8 mouse cellular contexts compared by ENCODE assay signal in genomic region chr11:120111033-120111432, GRCm38 (mm10). TPM values are rescaled to one million over a fixed set of nuclear protein-coding genes. Genes with fewer than 3 reads are reported as not detected.
A peak's percentile ranks its signal among the peaks of the same experiment; 100 is the strongest.
DNase-seq lines count a peak whose midpoint lies in the region; ATAC-seq and TF ChIP-seq lines count a peak whose summit lies in the region.
"Had no signal": no experiment of that assay in that cellular context is flagged by ENCODE, and none has a peak within 500 bp of the region (broad histone marks: within the 10 kb centered on the region; RNA-seq: fewer than 3 reads in every experiment).

No protein-coding gene starts in this region.

- H3K79me2 ChIP-seq in MEL (ENCODE audit: control insufficient read depth, insufficient read depth, low read length, poor library complexity): no peaks in the 10 kb centered on the region; the same call in 1 of the 2 replicates

- H3K4me2 ChIP-seq in heart, postnatal 0 days (ENCODE audit: low read depth, low read length): no peak overlapping the region
- no peak overlapping the region for H3K4me2 ChIP-seq in liver, embryonic 14.5 days (ENCODE audit: low read depth)
- no peak overlapping the region for H3K4me2 ChIP-seq in neural tube, embryonic 14.5 days (ENCODE audit: low read depth, low read length)

- ATAC-seq in heart, postnatal 0 days (ENCODE audit: insufficient read depth, low read depth): no peak
- ATAC-seq in liver, embryonic 14.5 days (ENCODE audit: insufficient read depth): no peak
- no peak for ATAC-seq in neural tube, embryonic 14.5 days (ENCODE audit: low read depth)

- no peaks in the 10 kb centered on the region for H3K27me3 ChIP-seq in MEL (ENCODE audit: control insufficient read depth in 1 of 2, insufficient read depth in 2 of 2, low read length in 2 of 2)
- no peaks in the 10 kb centered on the region for H3K27me3 ChIP-seq in heart, postnatal 0 days (ENCODE audit: control insufficient read depth, insufficient read depth, low read length)
- no peaks in the 10 kb centered on the region for H3K27me3 ChIP-seq in liver, embryonic 14.5 days (ENCODE audit: control insufficient read depth, insufficient read depth, low read length)
- no peaks in the 10 kb centered on the region for H3K27me3 ChIP-seq in neural tube, embryonic 14.5 days (ENCODE audit: control insufficient read depth, insufficient read depth, low read length)

- 7% methylated on average over 2 of the region's 2 CpGs for WGBS in heart, postnatal 0 days
- WGBS in liver, embryonic 14.5 days (ENCODE audit: insufficient replicate concordance): 17% methylated on average over 2 of the region's 2 CpGs
- 12% methylated on average over 2 of the region's 2 CpGs for WGBS in neural tube, embryonic 14.5 days

- peak; percentile 87 for TF ChIP-seq RAD21 in MEL (IDR thresholded peaks at IDR 0.05; ENCODE audit: low read depth, low read length)

- no peak overlapping the region for H3K27ac ChIP-seq in MEL (ENCODE audit: control insufficient read depth, low read depth, low read length)
- no peak overlapping the region for H3K27ac ChIP-seq in heart, postnatal 0 days (ENCODE audit: low read depth)
- H3K27ac ChIP-seq in liver, embryonic 14.5 days: no peak overlapping the region
- no peak overlapping the region for H3K27ac ChIP-seq in neural tube, embryonic 14.5 days (ENCODE audit: low read depth, low read length)

- no peak for TF ChIP-seq EP300 in MEL (IDR thresholded peaks at IDR 0.05; ENCODE audit: low read depth in 1 of 2, low read length in 2 of 2)
- no peak for TF ChIP-seq EP300 in heart, postnatal 0 days (IDR thresholded peaks at IDR 0.05; ENCODE audit: low read depth)
- no peak for TF ChIP-seq EP300 in liver, embryonic 14.5 days (IDR thresholded peaks at IDR 0.05; ENCODE audit: low read depth)

- H3K4me1 ChIP-seq in MEL (ENCODE audit: control insufficient read depth in 1 of 2, insufficient read depth in 2 of 2, low read length in 2 of 2): no peaks in the 10 kb centered on the region
- H3K4me1 ChIP-seq in heart, postnatal 0 days (ENCODE audit: control insufficient read depth, insufficient read depth): peaks cover 9% of the 10 kb centered on the region
- H3K4me1 ChIP-seq in liver, embryonic 14.5 days (replicated peaks; ENCODE audit: control insufficient read depth in 2 of 2, insufficient read depth in 2 of 2, low read length in 1 of 2): no peaks in the 10 kb centered on the region
- H3K4me1 ChIP-seq in neural tube, embryonic 14.5 days (ENCODE audit: control insufficient read depth, insufficient read depth, low read length): no peaks in the 10 kb centered on the region

- no peak overlapping the region for H3K4me3 ChIP-seq in MEL (ENCODE audit: control insufficient read depth in 1 of 2, insufficient read depth in 1 of 2, low read depth in 2 of 2, low read length in 2 of 2)
- no peak overlapping the region for H3K4me3 ChIP-seq in heart, postnatal 0 days (ENCODE audit: low read depth, low read length)
- no peak overlapping the region for H3K4me3 ChIP-seq in liver, embryonic 14.5 days (ENCODE audit: insufficient read depth in 1 of 2, low read depth in 2 of 2, low read length in 2 of 2)
- H3K4me3 ChIP-seq in neural tube, embryonic 14.5 days (ENCODE audit: low read depth, low read length): no peak overlapping the region
- H3K4me3 ChIP-seq: myocyte had no signal

- TF ChIP-seq POLR2A in MEL (IDR thresholded peaks at IDR 0.05; ENCODE audit: control insufficient read depth in 1 of 2, insufficient read depth in 1 of 2, low read depth in 1 of 2, low read length in 2 of 2, poor library complexity in 1 of 2): no peak

- no peak overlapping the region for H3K9ac ChIP-seq in MEL (ENCODE audit: control insufficient read depth, low read depth, low read length, poor library complexity, severe bottlenecking)
- H3K9ac ChIP-seq in heart, postnatal 0 days (replicated peaks; ENCODE audit: low read depth, low read length): no peak overlapping the region
- H3K9ac ChIP-seq in liver, embryonic 14.5 days (replicated peaks): no peak overlapping the region
- H3K9ac ChIP-seq in neural tube, embryonic 14.5 days (replicated peaks; ENCODE audit: low read depth, low read length): peak overlapping the region; percentile 32; the same call in 1 of the 2 replicates

- TF ChIP-seq CTCF in MEL (IDR thresholded peaks at IDR 0.05 in 2 of 3, conservative IDR thresholded peaks at IDR 0.05 in 1 of 3; ENCODE audit: control insufficient read depth in 1 of 3, insufficient read depth in 1 of 3, low read depth in 2 of 3, low read length in 3 of 3, poor library complexity in 1 of 3, severe bottlenecking in 1 of 3): peak; percentile 88 to 96 (median 95)
- peak; percentile 97 for TF ChIP-seq CTCF in heart, postnatal 0 days (IDR thresholded peaks at IDR 0.05; ENCODE audit: low read depth)
- peak; percentile 96 for TF ChIP-seq CTCF in liver, embryonic 14.5 days (IDR thresholded peaks at IDR 0.05; ENCODE audit: low read depth)

- H3K36me3 ChIP-seq in MEL (ENCODE audit: control insufficient read depth in 1 of 2, insufficient read depth in 2 of 2, low read length in 2 of 2): peaks cover 0 to 3% of the 10 kb centered on the region in 2 experiments; a peak in 1 of 4 replicates
- H3K36me3 ChIP-seq in heart, postnatal 0 days (replicated peaks; ENCODE audit: control insufficient read depth, insufficient read depth, low read length): peaks cover 54% of the 10 kb centered on the region
- H3K36me3 ChIP-seq in liver, embryonic 14.5 days (replicated peaks; ENCODE audit: control insufficient read depth, insufficient read depth, low read depth): peaks cover 13% of the 10 kb centered on the region
- peaks cover 8% of the 10 kb centered on the region; the same call in 1 of the 2 replicates for H3K36me3 ChIP-seq in neural tube, embryonic 14.5 days (ENCODE audit: control insufficient read depth, insufficient read depth, low read length)

- DNase-seq in layer of hippocampus, postnatal 25 days (ENCODE audit: extremely low spot score in 1 of 2, low spot score in 1 of 2): peak; percentile 44 to 73
- no peak for DNase-seq in layer of hippocampus, adult 11-12 months (ENCODE audit: low spot score)
- peak; percentile 68 for DNase-seq in MEL (ENCODE audit: low read depth, low spot score)
- peak; percentile 40 for DNase-seq in c-Kit-positive CD71-positive TER-119-positive erythroid progenitor cells, embryonic 14.5 days (ENCODE audit: low spot score)
- peak; percentile 57 for DNase-seq in heart, postnatal 0 days (ENCODE audit: low spot score)
- DNase-seq in liver, embryonic 14.5 days (ENCODE audit: low read depth in 3 of 3, low spot score in 3 of 3): peak in 1 of 3 experiments; percentile 31

- no peaks in the 10 kb centered on the region for H3K9me3 ChIP-seq in MEL (replicated peaks; ENCODE audit: insufficient read depth, low read length)
- H3K9me3 ChIP-seq in heart, postnatal 0 days (replicated peaks; ENCODE audit: control insufficient read depth, low read length): no peaks in the 10 kb centered on the region
- H3K9me3 ChIP-seq in liver, embryonic 14.5 days (ENCODE audit: control insufficient read depth, low read length): no peaks in the 10 kb centered on the region
- no peaks in the 10 kb centered on the region for H3K9me3 ChIP-seq in neural tube, embryonic 14.5 days (ENCODE audit: control insufficient read depth, low read length)

RNA-seq across cellular contexts. Expression of gene Ndufaf8, which starts 12.3 kb away (rescaled TPM):
- 10 to 100 TPM; 36.0 to 45.9 TPM for total RNA-seq in layer of hippocampus, postnatal 25 days (2021)
- 99.2 and 120 TPM in 2 replicates for total RNA-seq in MEL (2012; rRNA removed)
- 10 to 100 TPM in 1 of 2 experiments, not detected in 1; 77.6 TPM for polyA plus RNA-seq in MEL (2012; ENCODE audit: insufficient read depth in 1 of 2, insufficient read length in 2 of 2, low read depth in 1 of 2, low replicate concordance in 2 of 2, missing spikeins in 1 of 2)
- 52.7 and 84.8 TPM in 2 replicates for total RNA-seq in heart, postnatal 0 days (2014; rRNA removed; ENCODE audit: low replicate concordance)
- polyA plus RNA-seq in heart, postnatal 0 days (2015; fragmentation: Nextera tagmentation; extraction: Ambion mirVana): 118 and 132 TPM in 2 replicates
- 20.3 and 30.3 TPM in 2 replicates for polyA plus RNA-seq in liver, embryonic 14.5 days (2012; rRNA removed)
- 52.9 and 57.5 TPM in 2 replicates for polyA plus RNA-seq in liver, embryonic 14.5 days (2014; fragmentation: Nextera tagmentation; extraction: Ambion mirVana)
- 49.1 and 61.5 TPM in 2 replicates for polyA plus RNA-seq in neural tube, embryonic 14.5 days (2014; fragmentation: Nextera tagmentation; extraction: Ambion mirVana)

RNA-seq across cellular contexts. Expression of gene Tepsin, which starts 12.5 kb away (rescaled TPM):
- total RNA-seq in layer of hippocampus, postnatal 25 days (2021): 10 to 100 TPM; 15.8 to 17.6 TPM
- 12.6 and 16.6 TPM in 2 replicates for total RNA-seq in MEL (2012; rRNA removed)
- polyA plus RNA-seq in MEL (2012; ENCODE audit: insufficient read depth in 1 of 2, insufficient read length in 2 of 2, low read depth in 1 of 2, low replicate concordance in 2 of 2, missing spikeins in 1 of 2): 10 to 100 TPM in 1 of 2 experiments, not detected in 1; 14.3 TPM
- total RNA-seq in heart, postnatal 0 days (2014; rRNA removed; ENCODE audit: low replicate concordance): 16.4 and 20.4 TPM in 2 replicates
- polyA plus RNA-seq in heart, postnatal 0 days (2015; fragmentation: Nextera tagmentation; extraction: Ambion mirVana): 8.6 and 8.7 TPM in 2 replicates
- 11.0 and 12.7 TPM in 2 replicates for polyA plus RNA-seq in liver, embryonic 14.5 days (2012; rRNA removed)
- 4.2 and 4.4 TPM in 2 replicates for polyA plus RNA-seq in liver, embryonic 14.5 days (2014; fragmentation: Nextera tagmentation; extraction: Ambion mirVana)
- 20.7 and 21.1 TPM in 2 replicates for polyA plus RNA-seq in neural tube, embryonic 14.5 days (2014; fragmentation: Nextera tagmentation; extraction: Ambion mirVana)

RNA-seq across cellular contexts. Expression of gene Cep131, which starts 24.4 kb away (rescaled TPM):
- 10 to 100 TPM; 31.7 to 37.2 TPM for total RNA-seq in layer of hippocampus, postnatal 25 days (2021)
- 17.6 and 21.6 TPM in 2 replicates for total RNA-seq in MEL (2012; rRNA removed)
- 10 to 100 TPM in 1 of 2 experiments, not detected in 1; 26.6 TPM for polyA plus RNA-seq in MEL (2012; ENCODE audit: insufficient read depth in 1 of 2, insufficient read length in 2 of 2, low read depth in 1 of 2, low replicate concordance in 2 of 2, missing spikeins in 1 of 2)
- total RNA-seq in heart, postnatal 0 days (2014; rRNA removed; ENCODE audit: low replicate concordance): 3.8 and 8.5 TPM in 2 replicates
- 6.8 and 8.2 TPM in 2 replicates for polyA plus RNA-seq in heart, postnatal 0 days (2015; fragmentation: Nextera tagmentation; extraction: Ambion mirVana)
- polyA plus RNA-seq in liver, embryonic 14.5 days (2012; rRNA removed): 2.3 and 4.4 TPM in 2 replicates
- polyA plus RNA-seq in liver, embryonic 14.5 days (2014; fragmentation: Nextera tagmentation; extraction: Ambion mirVana): 2.4 and 2.7 TPM in 2 replicates
- polyA plus RNA-seq in neural tube, embryonic 14.5 days (2014; fragmentation: Nextera tagmentation; extraction: Ambion mirVana): 20.4 and 23.6 TPM in 2 replicates

RNA-seq across cellular contexts. Expression of gene Slc38a10, which starts 40.1 kb away (rescaled TPM):
- 10 to 100 TPM; 85.3 to 88.5 TPM for total RNA-seq in layer of hippocampus, postnatal 25 days (2021)
- total RNA-seq in MEL (2012; rRNA removed): 71.3 and 78.2 TPM in 2 replicates
- polyA plus RNA-seq in MEL (2012; ENCODE audit: insufficient read depth in 1 of 2, insufficient read length in 2 of 2, low read depth in 1 of 2, low replicate concordance in 2 of 2, missing spikeins in 1 of 2): 10 to 100 TPM in 1 of 2 experiments, not detected in 1; 80.7 TPM
- 113 and 139 TPM in 2 replicates for total RNA-seq in heart, postnatal 0 days (2014; rRNA removed; ENCODE audit: low replicate concordance)
- 56.2 and 65.9 TPM in 2 replicates for polyA plus RNA-seq in heart, postnatal 0 days (2015; fragmentation: Nextera tagmentation; extraction: Ambion mirVana)
- 15.9 and 21.0 TPM in 2 replicates for polyA plus RNA-seq in liver, embryonic 14.5 days (2012; rRNA removed)
- 21.8 and 23.3 TPM in 2 replicates for polyA plus RNA-seq in liver, embryonic 14.5 days (2014; fragmentation: Nextera tagmentation; extraction: Ambion mirVana)
- 78.8 and 90.6 TPM in 2 replicates for polyA plus RNA-seq in neural tube, embryonic 14.5 days (2014; fragmentation: Nextera tagmentation; extraction: Ambion mirVana)
